In genomic region chr5:113854494-113854893, GRCm38 (mm10) we compare ENCODE assay signal across 8 mouse cellular contexts. TPM values are rescaled to one million over a fixed set of nuclear protein-coding genes. Genes with fewer than 3 reads are reported as not detected.
A peak's percentile ranks its signal among the peaks of the same experiment; 100 is the strongest.
DNase-seq lines count a peak whose midpoint lies in the region; ATAC-seq and TF ChIP-seq lines count a peak whose summit lies in the region.

No protein-coding gene starts in this region.

- 49% methylated on average over 14 of the region's 14 CpGs for WGBS in embryonic facial prominence, embryonic 10.5 days
- 42% methylated on average over 14 of the region's 14 CpGs for WGBS in heart, embryonic 12.5 days

- H3K27me3 ChIP-seq in E14TG2a.4 (ENCODE audit: insufficient read depth, low read length) = no peaks in the 10 kb centered on the region
- no peaks in the 10 kb centered on the region for H3K27me3 ChIP-seq in embryonic facial prominence, embryonic 10.5 days (replicated peaks; ENCODE audit: low read depth, poor library complexity, severe bottlenecking)
- no peaks in the 10 kb centered on the region for H3K27me3 ChIP-seq in heart, embryonic 12.5 days (replicated peaks)

- H3K9me3 ChIP-seq in E14TG2a.4 (ENCODE audit: low read length) = no peaks in the 10 kb centered on the region
- no peaks in the 10 kb centered on the region for H3K9me3 ChIP-seq in embryonic facial prominence, embryonic 10.5 days
- no peaks in the 10 kb centered on the region for H3K9me3 ChIP-seq in heart, embryonic 12.5 days (replicated peaks)

- peak; percentile 89 for TF ChIP-seq CTCF in E14TG2a.4 (conservative IDR thresholded peaks at IDR 0.05; ENCODE audit: low read length)

- peak; percentile 92 for DNase-seq in adrenal gland, postnatal 25 days
- peak; percentile 83 for DNase-seq in embryonic facial prominence, embryonic 10.5 days (ENCODE audit: low spot score)
- DNase-seq in layer of hippocampus, adult 8-10 months (ENCODE audit: low spot score in 2 of 2) = peak; percentile 73 to 88
- DNase-seq in lung, postnatal 36 days = peak; percentile 93
- peak; percentile 77 for DNase-seq in right cerebral cortex, adult 18-20 months
- peak; percentile 87 for DNase-seq in urinary bladder, postnatal 14 days (ENCODE audit: low spot score)

- H3K27ac ChIP-seq in embryonic facial prominence, embryonic 10.5 days (replicated peaks) = no peak overlapping the region
- H3K27ac ChIP-seq in heart, embryonic 12.5 days (ENCODE audit: poor library complexity, severe bottlenecking) = peak overlapping the region; percentile 92; the same call in 1 of the 2 replicates

- H3K36me3 ChIP-seq in E14TG2a.4 (ENCODE audit: insufficient read depth, low read length) = peaks cover 86% of the 10 kb centered on the region
- peaks cover 46% of the 10 kb centered on the region for H3K36me3 ChIP-seq in embryonic facial prominence, embryonic 10.5 days (replicated peaks)
- H3K36me3 ChIP-seq in heart, embryonic 12.5 days = peaks cover 38% of the 10 kb centered on the region

- ATAC-seq in heart, embryonic 12.5 days (ENCODE audit: insufficient number of reproducible peaks, low FRiP score) = no peak

- H3K4me2 ChIP-seq in heart, embryonic 12.5 days = no peak overlapping the region

- 0 out of 2 replicates have a peak overlapping the region, but pooled peaks have one; percentile 37 for H3K4me3 ChIP-seq in E14TG2a.4 (replicated peaks; ENCODE audit: low read length)
- H3K4me3 ChIP-seq in embryonic facial prominence, embryonic 10.5 days = no peak overlapping the region
- no peak overlapping the region for H3K4me3 ChIP-seq in heart, embryonic 12.5 days

- peaks cover 90% of the 10 kb centered on the region for H3K4me1 ChIP-seq in E14TG2a.4 (replicated peaks; ENCODE audit: low read depth, low read length)
- peaks cover 47% of the 10 kb centered on the region for H3K4me1 ChIP-seq in embryonic facial prominence, embryonic 10.5 days
- H3K4me1 ChIP-seq in heart, embryonic 12.5 days (replicated peaks) = peaks cover 72% of the 10 kb centered on the region

- no peak overlapping the region for H3K9ac ChIP-seq in heart, embryonic 12.5 days

RNA-seq across cellular contexts. Expression of gene Selplg, which starts 22.1 kb away (rescaled TPM):
- total RNA-seq in adrenal gland, postnatal 25 days (2021) = 1.5 and 3.3 TPM in 2 replicates
- 0.58 and 0.83 TPM in 2 replicates for polyA plus RNA-seq in embryonic facial prominence, embryonic 10.5 days (2016; fragmentation: Nextera tagmentation; extraction: Ambion mirVana)
- 0.51 and 0.72 TPM in 2 replicates for polyA plus RNA-seq in heart, embryonic 12.5 days (2016; fragmentation: Nextera tagmentation; extraction: Ambion mirVana)
- total RNA-seq in layer of hippocampus, adult 8-10 months (2022) = 10 to 100 TPM; 27.3 to 84.9 (median 53.7) TPM

RNA-seq across cellular contexts. Expression of gene Coro1c, which starts 54.1 kb away (rescaled TPM):
- total RNA-seq in adrenal gland, postnatal 25 days (2021) = 43.3 and 52.6 TPM in 2 replicates
- polyA plus RNA-seq in embryonic facial prominence, embryonic 10.5 days (2016; fragmentation: Nextera tagmentation; extraction: Ambion mirVana) = 178 and 198 TPM in 2 replicates
- 137 and 141 TPM in 2 replicates for polyA plus RNA-seq in heart, embryonic 12.5 days (2016; fragmentation: Nextera tagmentation; extraction: Ambion mirVana)
- total RNA-seq in layer of hippocampus, adult 8-10 months (2022) = 100 to 1,000 TPM in 1 of 4 experiments, 10 to 100 TPM in 3; 89.3 to 106 (median 94.0) TPM

RNA-seq across cellular contexts. Expression of gene Tmem119, which starts 54.2 kb away (rescaled TPM):
- total RNA-seq in adrenal gland, postnatal 25 days (2021) = 5.4 and 7.7 TPM in 2 replicates
- polyA plus RNA-seq in embryonic facial prominence, embryonic 10.5 days (2016; fragmentation: Nextera tagmentation; extraction: Ambion mirVana) = 72.7 and 83.3 TPM in 2 replicates
- polyA plus RNA-seq in heart, embryonic 12.5 days (2016; fragmentation: Nextera tagmentation; extraction: Ambion mirVana) = 13.0 and 13.4 TPM in 2 replicates
- 10 to 100 TPM; 22.0 to 40.1 (median 31.5) TPM for total RNA-seq in layer of hippocampus, adult 8-10 months (2022)
